Mouse (Mus musculus): ENCODE measurements around the gene Hapln1. TPM values are rescaled to one million over a fixed set of nuclear protein-coding genes. Genes with fewer than 3 reads are reported as not detected.
A peak's percentile ranks its signal among the peaks of the same experiment; 100 is the strongest.

Hapln1 gene
- total and polyA plus RNA-seq, 2 experiments from 2014 or later = 0.46 to 0.64 TPM

- H3K4me2 ChIP-seq (ENCODE audit: low read depth, low read length) = no peak overlapping the region
- no peaks in the 10 kb centered on the region for H3K36me3 ChIP-seq (replicated peaks; ENCODE audit: control insufficient read depth, insufficient read depth, low read length)
- H3K4me1 ChIP-seq (ENCODE audit: control insufficient read depth, insufficient read depth) = no peaks in the 10 kb centered on the region
- H3K4me3 ChIP-seq (ENCODE audit: low read depth, low read length) = no peak overlapping the region
- no peak for ATAC-seq (ENCODE audit: insufficient read depth, low read depth)
- no peak for DNase-seq (ENCODE audit: low spot score)
- 40% methylated on average over 1 of the region's 1 CpGs for WGBS
- no peak overlapping the region for H3K27ac ChIP-seq (ENCODE audit: low read depth)
- H3K9ac ChIP-seq (replicated peaks; ENCODE audit: low read depth, low read length) = no peak overlapping the region
- no peaks in the 10 kb centered on the region for H3K27me3 ChIP-seq (ENCODE audit: control insufficient read depth, insufficient read depth, low read length)
- H3K9me3 ChIP-seq (replicated peaks; ENCODE audit: control insufficient read depth, low read length) = no peaks in the 10 kb centered on the region
- TF ChIP-seq CTCF (IDR thresholded peaks at IDR 0.05; ENCODE audit: low read depth) = no peak
- TF ChIP-seq EP300 (IDR thresholded peaks at IDR 0.05; ENCODE audit: low read depth) = no peak
Measured at GRCm38 (mm10) chr13:89528716-89529115, 10.9 kb upstream of the Hapln1 start.

- Histone ChIP-seq H3K4me3 (ENCODE audit: low read depth, low read length) (no peak overlapping the region), H3K36me3 (replicated peaks; ENCODE audit: control insufficient read depth, insufficient read depth, low read length) (no peaks in the 10 kb centered on the region), H3K9ac (replicated peaks; ENCODE audit: low read depth, low read length) (no peak overlapping the region), H3K4me2 (ENCODE audit: low read depth, low read length) (no peak overlapping the region), H3K27ac (ENCODE audit: low read depth) (no peak overlapping the region), H3K27me3 (ENCODE audit: control insufficient read depth, insufficient read depth, low read length) (no peaks in the 10 kb centered on the region), H3K4me1 (ENCODE audit: control insufficient read depth, insufficient read depth) (no peaks in the 10 kb centered on the region), H3K9me3 (replicated peaks; ENCODE audit: control insufficient read depth, low read length) (no peaks in the 10 kb centered on the region)
- DNase-seq (ENCODE audit: low spot score) = no peak
- no peak for TF ChIP-seq CTCF (IDR thresholded peaks at IDR 0.05; ENCODE audit: low read depth)
- TF ChIP-seq EP300 (IDR thresholded peaks at IDR 0.05; ENCODE audit: low read depth) = no peak
- no peak for ATAC-seq (ENCODE audit: insufficient read depth, low read depth)
- 78% methylated on average over 2 of the region's 2 CpGs for WGBS
Measured at GRCm38 (mm10) chr13:89530386-89530785, 9.2 kb upstream of the Hapln1 start.

GRCm38 (mm10) chr13:89539887-89540264, 280 bp downstream of the Hapln1 start:
- H3K9me3 ChIP-seq (replicated peaks; ENCODE audit: control insufficient read depth, low read length) = no peaks in the 10 kb centered on the region
- no peak for TF ChIP-seq CTCF (IDR thresholded peaks at IDR 0.05; ENCODE audit: low read depth)
- TF ChIP-seq EP300 (IDR thresholded peaks at IDR 0.05; ENCODE audit: low read depth) = no peak
- H3K4me2 ChIP-seq (ENCODE audit: low read depth, low read length) = peak overlapping the region; percentile 82
- H3K4me1 ChIP-seq (ENCODE audit: control insufficient read depth, insufficient read depth) = peaks cover 8% of the 10 kb centered on the region; the same call in 1 of the 2 replicates
- H3K4me3 ChIP-seq (ENCODE audit: low read depth, low read length) = peak overlapping the region; percentile 50
- no peak for DNase-seq (ENCODE audit: low spot score)
- H3K9ac ChIP-seq (replicated peaks; ENCODE audit: low read depth, low read length) = no peak overlapping the region; the same call in 1 of the 2 replicates
- H3K36me3 ChIP-seq (replicated peaks; ENCODE audit: control insufficient read depth, insufficient read depth, low read length) = no peaks in the 10 kb centered on the region
- 9% methylated on average over 11 of the region's 11 CpGs for WGBS
- H3K27me3 ChIP-seq (ENCODE audit: control insufficient read depth, insufficient read depth, low read length) = no peaks in the 10 kb centered on the region
- H3K27ac ChIP-seq (ENCODE audit: low read depth) = no peak overlapping the region
- ATAC-seq (ENCODE audit: insufficient read depth, low read depth) = peak; percentile 39; the same call in 1 of the 2 replicates

- Histone ChIP-seq H3K27ac (ENCODE audit: low read depth) (no peak overlapping the region; the same call in 1 of the 2 replicates), H3K27me3 (ENCODE audit: control insufficient read depth, insufficient read depth, low read length) (no peaks in the 10 kb centered on the region), H3K4me3 (ENCODE audit: low read depth, low read length) (0 out of 2 replicates have a peak overlapping the region, but pooled peaks have one; percentile 50), H3K9me3 (replicated peaks; ENCODE audit: control insufficient read depth, low read length) (no peaks in the 10 kb centered on the region), H3K9ac (replicated peaks; ENCODE audit: low read depth, low read length) (no peak overlapping the region), H3K4me2 (ENCODE audit: low read depth, low read length) (peak overlapping the region; percentile 82), H3K36me3 (replicated peaks; ENCODE audit: control insufficient read depth, insufficient read depth, low read length) (no peaks in the 10 kb centered on the region), H3K4me1 (ENCODE audit: control insufficient read depth, insufficient read depth) (peaks cover 8% of the 10 kb centered on the region; the same call in 1 of the 2 replicates)
- TF ChIP-seq EP300 (IDR thresholded peaks at IDR 0.05; ENCODE audit: low read depth) (no peak), CTCF (IDR thresholded peaks at IDR 0.05; ENCODE audit: low read depth) (no peak)
- 34% methylated on average over 11 of the region's 11 CpGs for WGBS
- ATAC-seq (ENCODE audit: insufficient read depth, low read depth) (no peak), DNase-seq (ENCODE audit: low spot score) (no peak)
Measured at GRCm38 (mm10) chr13:89540301-89540982, 846 bp downstream of the Hapln1 start.

- H3K27ac ChIP-seq (ENCODE audit: low read depth) = no peak overlapping the region
- H3K9ac ChIP-seq (replicated peaks; ENCODE audit: low read depth, low read length) = no peak overlapping the region
- 4% methylated on average over 3 of the region's 3 CpGs for WGBS
- H3K4me2 ChIP-seq (ENCODE audit: low read depth, low read length) = no peak overlapping the region
- H3K27me3 ChIP-seq (ENCODE audit: control insufficient read depth, insufficient read depth, low read length) = no peaks in the 10 kb centered on the region
- ATAC-seq (ENCODE audit: insufficient read depth, low read depth) = no peak
- no peak for TF ChIP-seq EP300 (IDR thresholded peaks at IDR 0.05; ENCODE audit: low read depth)
- peak; percentile 89 for TF ChIP-seq CTCF (IDR thresholded peaks at IDR 0.05; ENCODE audit: low read depth)
- peaks cover 8% of the 10 kb centered on the region; the same call in 1 of the 2 replicates for H3K4me1 ChIP-seq (ENCODE audit: control insufficient read depth, insufficient read depth)
- H3K36me3 ChIP-seq (replicated peaks; ENCODE audit: control insufficient read depth, insufficient read depth, low read length) = no peaks in the 10 kb centered on the region
- DNase-seq (ENCODE audit: low spot score) = peak; percentile 77
- H3K4me3 ChIP-seq (ENCODE audit: low read depth, low read length) = no peak overlapping the region
- no peaks in the 10 kb centered on the region for H3K9me3 ChIP-seq (replicated peaks; ENCODE audit: control insufficient read depth, low read length)
Measured at GRCm38 (mm10) chr13:89543003-89543402, 3.4 kb downstream of the Hapln1 start.
